Mouse (Mus musculus) small intestine, adult 2 months (tissue): ENCODE results near the gene Il34.

Source experiments
- CTCF ChIP-seq: fragments of 200-500 bp; IDR thresholded peaks from 2 replicates; pipeline ENCODE4 v1.5.1; 2012; ENCODE audit warnings: low read depth, mild to moderate bottlenecking, control low read depth, inconsistent platforms, low read length, moderate library complexity, mixed read lengths; ENCODE audit not compliant: insufficient replicate concordance, insufficient read length; ENCODE audit errors: extremely low read depth
- POLR2A ChIP-seq: fragments of 200-500 bp; IDR thresholded peaks from 2 replicates; pipeline ENCODE4 v1.6.1; 2012; ENCODE audit warnings: low read depth, mild to moderate bottlenecking, control low read depth, inconsistent platforms, low read length, moderate library complexity

- TF ChIP-seq CTCF (no peak), POLR2A (no peak)
Measured at GRCm38 (mm10) chr8:110708429-110708828, 97.3 kb downstream of the Il34 start.
